Mouse (Mus musculus): ENCODE results near the gene Otub1. TPM values are rescaled to one million over a fixed set of nuclear protein-coding genes. Genes with fewer than 3 reads are reported as not detected.

Otub1 gene
- total RNA-seq, 2 experiments from 2014 or later: 118 to 130 TPM

GRCm38 (mm10) chr19:7148541-7149085, 57.5 kb downstream of the Otub1 start:
- DNase-seq: no peak

Other genes with a start within 250 kb of the Otub1 start
- gene Ppp1r14b, start 231.3 kb downstream of the Otub1 start, total RNA-seq (2021): 100 to 1,000 TPM; 203 TPM
- 10 to 100 TPM; 41.8 to 44.5 TPM for gene Plcb3, start 229.8 kb downstream of the Otub1 start, total RNA-seq (2021)
- gene Fkbp2, start 225.8 kb downstream of the Otub1 start, total RNA-seq (2021): 100 to 1,000 TPM in 1 of 2 experiments, 10 to 100 TPM in 1; 93.3 to 103 TPM
- gene Vegfb, start 218.7 kb downstream of the Otub1 start, total RNA-seq (2021): 10 to 100 TPM; 92.0 to 95.7 TPM
- gene Dnajc4, start 213.7 kb downstream of the Otub1 start, total RNA-seq (2021): 10 to 100 TPM; 38.5 to 46.1 TPM
- 10 to 100 TPM; 39.0 to 42.4 TPM for gene Nudt22, start 210.2 kb downstream of the Otub1 start, total RNA-seq (2021)
- 10 to 100 TPM in 1 of 2 experiments, 1 to 10 TPM in 1; 8.2 to 16.8 TPM for gene Trpt1, start 210.2 kb downstream of the Otub1 start, total RNA-seq (2021)
- 1 to 10 TPM; 6.9 TPM for gene Fermt3, start 186.8 kb downstream of the Otub1 start, total RNA-seq (2021)
- 100 to 1,000 TPM; 149 to 281 TPM for gene Stip1, start 166.3 kb downstream of the Otub1 start, total RNA-seq (2021)
- gene Macrod1, start 149.5 kb downstream of the Otub1 start, total RNA-seq (2021): 10 to 100 TPM; 52.5 to 66.7 TPM
- gene Flrt1, start 100.6 kb downstream of the Otub1 start, total RNA-seq (2021): 1 to 10 TPM; 1.3 to 4.0 TPM
- 1,000 to 10,000 TPM; 1,022 to 1,091 TPM for gene Cox8a, start 11.3 kb upstream of the Otub1 start, total RNA-seq (2021)
- 10 to 100 TPM; 18.6 to 25.6 TPM for gene Naa40, start 34.9 kb upstream of the Otub1 start, total RNA-seq (2021)
- 1 to 10 TPM; 2.0 to 4.4 TPM for gene Rcor2, start 61.0 kb upstream of the Otub1 start, total RNA-seq (2021)
- 10 to 100 TPM; 71.9 to 76.4 TPM for gene Mark2, start 135.5 kb upstream of the Otub1 start, total RNA-seq (2021)
- 10 to 100 TPM; 20.4 to 23.8 TPM for gene Spindoc, start 176.7 kb upstream of the Otub1 start, total RNA-seq (2021)
- 10 to 100 TPM; 22.0 to 23.7 TPM for gene 2700081O15Rik, start 211.3 kb upstream of the Otub1 start, total RNA-seq (2021)

All from adrenal gland, postnatal 36 days (tissue).